Mouse (Mus musculus): ENCODE measurements around the gene Mthfsd. TPM values are rescaled to one million over a fixed set of nuclear protein-coding genes. Genes with fewer than 3 reads are reported as not detected.
A peak's percentile ranks its signal among the peaks of the same experiment; 100 is the strongest.

The Mthfsd gene
- total RNA-seq, 2 experiments from 2014 or later = 40.0 to 46.5 TPM

- intact Hi-C loops (cut with DNase I) = loop anchor here (2.0 to 5.0 kb wide), 2 partner anchors 43 to 189 kb away; no protein-coding TSS in a partner anchor
- no peak for DNase-seq (ENCODE audit: extremely low spot score in 1 of 2, low spot score in 2 of 2)
- TF ChIP-seq CTCF (IDR thresholded peaks at IDR 0.05) = no peak
- no peak overlapping the region for H3K27ac ChIP-seq
- no peak overlapping the region for H3K4me3 ChIP-seq
Observed at GRCm38 (mm10) chr8:121075936-121076335, 32.3 kb downstream of the Mthfsd start.

GRCm38 (mm10) chr8:121074848-121075145 lies 33.4 kb downstream of the Mthfsd start:
- intact Hi-C loops (cut with DNase I) = loop anchor here (2.0 to 5.0 kb wide), 2 partner anchors 44 to 187 kb away; no protein-coding TSS in a partner anchor
- TF ChIP-seq CTCF (IDR thresholded peaks at IDR 0.05) = no peak
- no peak overlapping the region for H3K4me3 ChIP-seq
- no peak overlapping the region for H3K27ac ChIP-seq
- DNase-seq (ENCODE audit: extremely low spot score in 1 of 2, low spot score in 2 of 2) = no peak

- no peak for DNase-seq (ENCODE audit: extremely low spot score in 1 of 2, low spot score in 2 of 2)
- TF ChIP-seq CTCF (IDR thresholded peaks at IDR 0.05) = no peak
- intact Hi-C loops (cut with DNase I) = loop anchor here (2.0 kb wide), 1 partner anchor 45 kb away; no protein-coding TSS in a partner anchor
- H3K4me3 ChIP-seq = no peak overlapping the region
- H3K27ac ChIP-seq = no peak overlapping the region
Observed at GRCm38 (mm10) chr8:121074108-121074847, 33.9 kb downstream of the Mthfsd start.

GRCm38 (mm10) chr8:121073174-121074107 lies 34.8 kb downstream of the Mthfsd start:
- intact Hi-C loops (cut with DNase I) = loop anchor here (2.0 kb wide), 1 partner anchor 45 kb away; no protein-coding TSS in a partner anchor

GRCm38 (mm10) chr8:121072406-121073130 lies 35.6 kb downstream of the Mthfsd start:
- Histone ChIP-seq H3K27ac (no peak overlapping the region), H3K4me3 (no peak overlapping the region)
- TF ChIP-seq CTCF (IDR thresholded peaks at IDR 0.05) = no peak
- intact Hi-C loops (cut with DNase I) = no loop called here
- DNase-seq (ENCODE audit: extremely low spot score in 1 of 2, low spot score in 2 of 2) = no peak

More at GRCm38 (mm10) chr8:121073174-121074107, 34.8 kb downstream of the Mthfsd start:
- DNase-seq (ENCODE audit: extremely low spot score in 1 of 2, low spot score in 2 of 2) = no peak
- no peak for TF ChIP-seq CTCF (IDR thresholded peaks at IDR 0.05)
- Histone ChIP-seq H3K27ac (no peak overlapping the region), H3K4me3 (no peak overlapping the region)

- intact Hi-C loops (cut with DNase I) = no loop called here
- DNase-seq (ENCODE audit: extremely low spot score in 1 of 2, low spot score in 2 of 2) = no peak
- peak; percentile 8 for TF ChIP-seq CTCF (IDR thresholded peaks at IDR 0.05)
- H3K27ac ChIP-seq = no peak overlapping the region
- H3K4me3 ChIP-seq = no peak overlapping the region
Observed at GRCm38 (mm10) chr8:121071454-121071853, 36.7 kb downstream of the Mthfsd start.

- TF ChIP-seq CTCF (IDR thresholded peaks at IDR 0.05) = no peak
- intact Hi-C loops (cut with DNase I) = no loop called here
- no peak overlapping the region for H3K27ac ChIP-seq
- DNase-seq (ENCODE audit: extremely low spot score in 1 of 2, low spot score in 2 of 2) = no peak
- no peak overlapping the region for H3K4me3 ChIP-seq
Observed at GRCm38 (mm10) chr8:121063649-121064048, 44.5 kb downstream of the Mthfsd start.

- H3K27ac ChIP-seq = no peak overlapping the region
- no peak for TF ChIP-seq CTCF (IDR thresholded peaks at IDR 0.05)
- intact Hi-C loops (cut with DNase I) = no loop called here
- no peak overlapping the region for H3K4me3 ChIP-seq
- DNase-seq (ENCODE audit: extremely low spot score in 1 of 2, low spot score in 2 of 2) = no peak
Observed at GRCm38 (mm10) chr8:121062521-121062920, 45.7 kb downstream of the Mthfsd start.

- no peak overlapping the region for H3K4me3 ChIP-seq
- TF ChIP-seq CTCF (IDR thresholded peaks at IDR 0.05) = no peak
- peak in 1 of 2 experiments; percentile 31 for DNase-seq (ENCODE audit: extremely low spot score in 1 of 2, low spot score in 2 of 2)
- H3K27ac ChIP-seq = no peak overlapping the region
- intact Hi-C loops (cut with DNase I) = no loop called here
Observed at GRCm38 (mm10) chr8:121059098-121059497, 49.1 kb downstream of the Mthfsd start.

- intact Hi-C loops (cut with DNase I) = no loop called here
Observed at GRCm38 (mm10) chr8:121058081-121058480, 50.1 kb downstream of the Mthfsd start.

GRCm38 (mm10) chr8:121047441-121047840 lies 60.8 kb downstream of the Mthfsd start:
- H3K4me3 ChIP-seq = no peak overlapping the region
- TF ChIP-seq CTCF (IDR thresholded peaks at IDR 0.05) = peak; percentile 12
- intact Hi-C loops (cut with DNase I) = no loop called here
- no peak for DNase-seq (ENCODE audit: extremely low spot score in 1 of 2, low spot score in 2 of 2)
- no peak overlapping the region for H3K27ac ChIP-seq

More at GRCm38 (mm10) chr8:121058081-121058480, 50.1 kb downstream of the Mthfsd start:
- H3K4me3 ChIP-seq = no peak overlapping the region
- no peak for DNase-seq (ENCODE audit: extremely low spot score in 1 of 2, low spot score in 2 of 2)
- TF ChIP-seq CTCF (IDR thresholded peaks at IDR 0.05) = no peak
- no peak overlapping the region for H3K27ac ChIP-seq
